Mouse (Mus musculus): ENCODE results near the gene Serpina1b. TPM values are rescaled to one million over a fixed set of nuclear protein-coding genes. Genes with fewer than 3 reads are reported as not detected.
"Not testable (repeated sequence)": the region's sequence is repeated elsewhere in the genome, so short reads cannot be mapped to it uniquely, and the experiment has no call there.

The Serpina1b gene
- polyA plus RNA-seq, 1 experiment from 2014 or later: not detected

- not testable (repeated sequence) for ATAC-seq (ENCODE audit: low FRiP score, low TSS enrichment); H3K27ac ChIP-seq (replicated peaks; ENCODE audit: low read depth, low read length); H3K36me3 ChIP-seq (ENCODE audit: control insufficient read depth, insufficient read depth, low read length); H3K4me1 ChIP-seq (ENCODE audit: control insufficient read depth, insufficient read depth, low read length); H3K27me3 ChIP-seq (ENCODE audit: control insufficient read depth, insufficient read depth, low read length); H3K9ac ChIP-seq (replicated peaks; ENCODE audit: low read length); H3K4me2 ChIP-seq (ENCODE audit: low read length); H3K9me3 ChIP-seq (ENCODE audit: control insufficient read depth, low read length); DNase-seq; H3K4me3 ChIP-seq (replicated peaks; ENCODE audit: low read depth, low read length)
- 77% methylated on average over 5 of the region's 5 CpGs for whole genome bisulfite sequencing
These were observed 6.3 kb downstream of the Serpina1b start for GRCm38 (mm10) chr12:103823826-103824225.

GRCm38 (mm10) chr12:103773246-103773851 lies 56.8 kb downstream of the Serpina1b start, which contains the start of gene Serpina1d:
Gene Serpina1d, minus strand, starts transcription at chr12:103773592.
- H3K4me2 ChIP-seq (ENCODE audit: low read length); H3K9me3 ChIP-seq (ENCODE audit: control insufficient read depth, low read length); H3K9ac ChIP-seq (replicated peaks; ENCODE audit: low read length); H3K36me3 ChIP-seq (ENCODE audit: control insufficient read depth, insufficient read depth, low read length); H3K4me3 ChIP-seq (replicated peaks; ENCODE audit: low read depth, low read length); H3K27me3 ChIP-seq (ENCODE audit: control insufficient read depth, insufficient read depth, low read length); H3K27ac ChIP-seq (replicated peaks; ENCODE audit: low read depth, low read length); H3K4me1 ChIP-seq (ENCODE audit: control insufficient read depth, insufficient read depth, low read length); ATAC-seq (ENCODE audit: low FRiP score, low TSS enrichment); DNase-seq: not testable (repeated sequence)
- 85% methylated on average over 6 of the region's 6 CpGs for WGBS

- 76% methylated on average over 1 of the region's 1 CpGs for WGBS
- not testable (repeated sequence) for H3K27me3 ChIP-seq (ENCODE audit: control insufficient read depth, insufficient read depth, low read length); H3K9ac ChIP-seq (replicated peaks; ENCODE audit: low read length); H3K4me3 ChIP-seq (replicated peaks; ENCODE audit: low read depth, low read length); ATAC-seq (ENCODE audit: low FRiP score, low TSS enrichment); H3K4me2 ChIP-seq (ENCODE audit: low read length); DNase-seq; H3K27ac ChIP-seq (replicated peaks; ENCODE audit: low read depth, low read length); H3K36me3 ChIP-seq (ENCODE audit: control insufficient read depth, insufficient read depth, low read length); H3K9me3 ChIP-seq (ENCODE audit: control insufficient read depth, low read length); H3K4me1 ChIP-seq (ENCODE audit: control insufficient read depth, insufficient read depth, low read length)
These were observed 59.6 kb downstream of the Serpina1b start for GRCm38 (mm10) chr12:103770597-103770996.

- WGBS: 79% methylated on average over 3 of the region's 3 CpGs
- H3K9ac ChIP-seq (replicated peaks; ENCODE audit: low read length); H3K4me2 ChIP-seq (ENCODE audit: low read length); H3K4me3 ChIP-seq (replicated peaks; ENCODE audit: low read depth, low read length); H3K27ac ChIP-seq (replicated peaks; ENCODE audit: low read depth, low read length); H3K9me3 ChIP-seq (ENCODE audit: control insufficient read depth, low read length); H3K36me3 ChIP-seq (ENCODE audit: control insufficient read depth, insufficient read depth, low read length); DNase-seq; ATAC-seq (ENCODE audit: low FRiP score, low TSS enrichment); H3K27me3 ChIP-seq (ENCODE audit: control insufficient read depth, insufficient read depth, low read length); H3K4me1 ChIP-seq (ENCODE audit: control insufficient read depth, insufficient read depth, low read length): not testable (repeated sequence)
These were observed 67.1 kb downstream of the Serpina1b start for GRCm38 (mm10) chr12:103763083-103763482.

- not testable (repeated sequence) for H3K4me3 ChIP-seq (replicated peaks; ENCODE audit: low read depth, low read length); H3K4me1 ChIP-seq (ENCODE audit: control insufficient read depth, insufficient read depth, low read length); DNase-seq; H3K27ac ChIP-seq (replicated peaks; ENCODE audit: low read depth, low read length); H3K4me2 ChIP-seq (ENCODE audit: low read length); H3K9ac ChIP-seq (replicated peaks; ENCODE audit: low read length); H3K27me3 ChIP-seq (ENCODE audit: control insufficient read depth, insufficient read depth, low read length); H3K36me3 ChIP-seq (ENCODE audit: control insufficient read depth, insufficient read depth, low read length); H3K9me3 ChIP-seq (ENCODE audit: control insufficient read depth, low read length); ATAC-seq (ENCODE audit: low FRiP score, low TSS enrichment)
- 91% methylated on average over 3 of the region's 3 CpGs for WGBS
These were observed 69.9 kb downstream of the Serpina1b start for GRCm38 (mm10) chr12:103760316-103760715.

- not testable (repeated sequence) for H3K9ac ChIP-seq (replicated peaks; ENCODE audit: low read length); ATAC-seq (ENCODE audit: low FRiP score, low TSS enrichment); H3K9me3 ChIP-seq (ENCODE audit: control insufficient read depth, low read length); H3K36me3 ChIP-seq (ENCODE audit: control insufficient read depth, insufficient read depth, low read length); H3K4me3 ChIP-seq (replicated peaks; ENCODE audit: low read depth, low read length); DNase-seq; H3K27ac ChIP-seq (replicated peaks; ENCODE audit: low read depth, low read length); H3K4me1 ChIP-seq (ENCODE audit: control insufficient read depth, insufficient read depth, low read length); H3K4me2 ChIP-seq (ENCODE audit: low read length); H3K27me3 ChIP-seq (ENCODE audit: control insufficient read depth, insufficient read depth, low read length)
- WGBS: 83% methylated on average over 5 of the region's 5 CpGs
These were observed 84.2 kb downstream of the Serpina1b start for GRCm38 (mm10) chr12:103745957-103746356.

- WGBS: 91% methylated on average over 5 of the region's 6 CpGs
- not testable (repeated sequence) for DNase-seq; H3K4me3 ChIP-seq (replicated peaks; ENCODE audit: low read depth, low read length)
These were observed 92.2 kb downstream of the Serpina1b start for GRCm38 (mm10) chr12:103737791-103738580.

GRCm38 (mm10) chr12:103735566-103735965 lies 94.6 kb downstream of the Serpina1b start:
- DNase-seq; H3K9me3 ChIP-seq (ENCODE audit: control insufficient read depth, low read length); H3K27ac ChIP-seq (replicated peaks; ENCODE audit: low read depth, low read length); ATAC-seq (ENCODE audit: low FRiP score, low TSS enrichment); H3K9ac ChIP-seq (replicated peaks; ENCODE audit: low read length); H3K4me3 ChIP-seq (replicated peaks; ENCODE audit: low read depth, low read length); H3K36me3 ChIP-seq (ENCODE audit: control insufficient read depth, insufficient read depth, low read length); H3K4me2 ChIP-seq (ENCODE audit: low read length); H3K27me3 ChIP-seq (ENCODE audit: control insufficient read depth, insufficient read depth, low read length); H3K4me1 ChIP-seq (ENCODE audit: control insufficient read depth, insufficient read depth, low read length): not testable (repeated sequence)
- WGBS: 88% methylated on average over 4 of the region's 4 CpGs

More at GRCm38 (mm10) chr12:103737791-103738580, 92.2 kb downstream of the Serpina1b start:
- not testable (repeated sequence) for ATAC-seq (ENCODE audit: low FRiP score, low TSS enrichment); H3K36me3 ChIP-seq (ENCODE audit: control insufficient read depth, insufficient read depth, low read length); H3K27me3 ChIP-seq (ENCODE audit: control insufficient read depth, insufficient read depth, low read length); H3K9ac ChIP-seq (replicated peaks; ENCODE audit: low read length); H3K27ac ChIP-seq (replicated peaks; ENCODE audit: low read depth, low read length); H3K9me3 ChIP-seq (ENCODE audit: control insufficient read depth, low read length); H3K4me2 ChIP-seq (ENCODE audit: low read length); H3K4me1 ChIP-seq (ENCODE audit: control insufficient read depth, insufficient read depth, low read length)

- not testable (repeated sequence) for ATAC-seq (ENCODE audit: low FRiP score, low TSS enrichment); DNase-seq; H3K4me2 ChIP-seq (ENCODE audit: low read length); H3K36me3 ChIP-seq (ENCODE audit: control insufficient read depth, insufficient read depth, low read length); H3K27ac ChIP-seq (replicated peaks; ENCODE audit: low read depth, low read length); H3K4me3 ChIP-seq (replicated peaks; ENCODE audit: low read depth, low read length); H3K9ac ChIP-seq (replicated peaks; ENCODE audit: low read length); H3K27me3 ChIP-seq (ENCODE audit: control insufficient read depth, insufficient read depth, low read length); H3K4me1 ChIP-seq (ENCODE audit: control insufficient read depth, insufficient read depth, low read length); H3K9me3 ChIP-seq (ENCODE audit: control insufficient read depth, low read length)
- 87% methylated on average over 4 of the region's 4 CpGs for WGBS
These were observed 95.1 kb downstream of the Serpina1b start for GRCm38 (mm10) chr12:103735101-103735500.

Data from midbrain, embryonic 14.5 days (tissue).